Mouse (Mus musculus): ENCODE measurements around the gene Trim47. TPM values are rescaled to one million over a fixed set of nuclear protein-coding genes. Genes with fewer than 3 reads are reported as not detected.
A peak's percentile ranks its signal among the peaks of the same experiment; 100 is the strongest.
"Not testable (repeated sequence)": the region's sequence is repeated elsewhere in the genome, so short reads cannot be mapped to it uniquely, and the experiment has no call there.

Trim47 gene
- total RNA-seq, 2 experiments from 2014 or later, result 2.3 to 12.2 TPM

DNA sequence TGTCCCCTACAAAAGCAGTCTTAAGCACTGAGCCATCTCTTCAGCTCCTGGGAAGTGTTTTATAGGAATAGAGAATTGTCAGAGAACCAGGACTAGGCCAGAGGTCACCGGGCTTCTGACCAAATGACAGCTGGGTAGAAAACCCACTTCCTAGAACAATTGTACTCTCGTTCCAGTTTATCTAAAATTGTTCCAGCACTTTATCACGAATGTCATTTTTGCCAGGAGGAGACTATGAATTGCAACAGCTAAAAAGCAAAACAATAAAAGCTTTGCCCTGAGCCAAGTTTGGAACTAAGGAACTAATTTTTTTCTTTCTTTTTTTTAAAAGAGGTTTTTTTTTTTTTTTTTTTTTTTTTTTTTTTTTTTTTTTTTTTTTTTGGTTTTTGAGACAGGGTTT, 31.4 kb downstream of the Trim47 start:
- no peak for ATAC-seq (replicated peaks; ENCODE audit: low FRiP score, low TSS enrichment, poor library complexity, severe bottlenecking)

GRCm38 (mm10) chr11:116093771-116094565, 33.0 kb downstream of the Trim47 start:
- 0 out of 2 replicates have a peak, but pooled peaks have one; percentile 34 for ATAC-seq (replicated peaks; ENCODE audit: low FRiP score, low TSS enrichment, poor library complexity, severe bottlenecking)

GRCm38 (mm10) chr11:116092959-116093358, 34.1 kb downstream of the Trim47 start:
- not testable (repeated sequence) for ATAC-seq (replicated peaks; ENCODE audit: low FRiP score, low TSS enrichment, poor library complexity, severe bottlenecking)

GRCm38 (mm10) chr11:116091591-116091990, 35.4 kb downstream of the Trim47 start:
- ATAC-seq (replicated peaks; ENCODE audit: low FRiP score, low TSS enrichment, poor library complexity, severe bottlenecking), result no peak

GRCm38 (mm10) chr11:116089545-116089944, 37.5 kb downstream of the Trim47 start:
- ATAC-seq (replicated peaks; ENCODE audit: low FRiP score, low TSS enrichment, poor library complexity, severe bottlenecking), result no peak

- peak; percentile 39; the same call in 1 of the 2 replicates for ATAC-seq (replicated peaks; ENCODE audit: low FRiP score, low TSS enrichment, poor library complexity, severe bottlenecking)
Measured at GRCm38 (mm10) chr11:116088741-116089394, 38.1 kb downstream of the Trim47 start.

DNA sequence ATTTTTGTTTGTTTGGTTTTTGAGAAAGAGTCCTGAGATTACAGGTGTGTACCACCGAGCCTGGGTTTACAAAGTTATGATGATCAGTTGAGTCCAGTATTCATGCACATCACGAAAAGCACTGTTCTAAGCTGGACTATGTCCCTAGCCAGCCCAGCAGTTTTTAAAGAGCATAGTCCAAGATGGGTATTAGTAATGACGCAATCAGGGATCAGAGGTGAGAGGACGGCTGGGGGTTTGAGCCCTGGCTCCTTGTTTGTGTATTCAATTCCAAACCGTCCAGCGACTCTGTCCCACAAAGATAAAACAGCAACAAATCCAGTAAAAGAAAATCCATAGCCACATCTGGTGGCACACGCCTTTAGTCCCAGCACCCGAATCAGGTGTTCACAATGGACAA, 38.8 kb downstream of the Trim47 start:
- ATAC-seq (replicated peaks; ENCODE audit: low FRiP score, low TSS enrichment, poor library complexity, severe bottlenecking), result no peak

- ATAC-seq (replicated peaks; ENCODE audit: low FRiP score, low TSS enrichment, poor library complexity, severe bottlenecking), result peak; percentile 63
Measured at GRCm38 (mm10) chr11:116087194-116088130, 39.5 kb downstream of the Trim47 start.

GRCm38 (mm10) chr11:116086258-116087193, 40.5 kb downstream of the Trim47 start, which contains the start of gene Wbp2:
Wbp2 (minus strand) TSS chr11:116086995.
- ATAC-seq (replicated peaks; ENCODE audit: low FRiP score, low TSS enrichment, poor library complexity, severe bottlenecking), result peak; percentile 93

- peak; percentile 17; the same call in 1 of the 2 replicates for ATAC-seq (replicated peaks; ENCODE audit: low FRiP score, low TSS enrichment, poor library complexity, severe bottlenecking)
Measured at GRCm38 (mm10) chr11:116084166-116084565, 42.8 kb downstream of the Trim47 start.

GRCm38 (mm10) chr11:116083096-116083672, 43.8 kb downstream of the Trim47 start:
- no peak for ATAC-seq (replicated peaks; ENCODE audit: low FRiP score, low TSS enrichment, poor library complexity, severe bottlenecking)

GRCm38 (mm10) chr11:116081081-116081480, 45.9 kb downstream of the Trim47 start:
- ATAC-seq (replicated peaks; ENCODE audit: low FRiP score, low TSS enrichment, poor library complexity, severe bottlenecking), result no peak

- ATAC-seq (replicated peaks; ENCODE audit: low FRiP score, low TSS enrichment, poor library complexity, severe bottlenecking), result no peak
Measured at GRCm38 (mm10) chr11:116079511-116079910, 47.5 kb downstream of the Trim47 start.

DNA sequence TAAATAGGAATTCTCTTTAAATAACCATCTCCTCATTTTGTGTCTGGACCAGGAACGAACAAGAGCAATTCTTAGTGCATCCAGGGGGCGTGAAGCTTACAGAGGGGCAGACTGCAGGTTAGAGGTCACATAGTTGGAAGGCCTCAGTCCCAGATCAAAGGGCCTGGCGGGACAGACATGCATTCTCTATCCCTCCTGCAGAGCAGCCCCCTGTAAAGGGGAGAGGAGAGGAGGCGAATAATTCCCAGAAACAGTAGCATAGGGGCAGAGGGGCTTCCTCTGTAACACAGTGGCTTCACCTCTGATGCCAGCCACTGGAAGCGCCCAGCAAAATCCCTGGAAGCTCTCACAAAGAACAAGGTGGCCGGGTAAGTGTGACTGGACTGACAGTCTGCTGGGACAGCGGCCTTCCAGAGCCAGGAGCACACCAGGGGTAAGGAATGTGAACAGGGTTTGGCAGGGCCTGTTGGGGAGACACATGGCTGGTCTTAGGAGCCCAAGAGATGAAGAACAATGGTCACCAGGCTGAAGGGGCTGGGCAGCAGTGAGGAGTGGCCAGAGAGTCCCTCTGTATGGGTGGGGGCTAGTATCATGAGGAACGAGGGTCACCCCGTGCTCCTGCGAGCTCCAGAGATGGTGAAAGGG, 48.2 kb downstream of the Trim47 start:
- no peak for ATAC-seq (replicated peaks; ENCODE audit: low FRiP score, low TSS enrichment, poor library complexity, severe bottlenecking)

DNA sequence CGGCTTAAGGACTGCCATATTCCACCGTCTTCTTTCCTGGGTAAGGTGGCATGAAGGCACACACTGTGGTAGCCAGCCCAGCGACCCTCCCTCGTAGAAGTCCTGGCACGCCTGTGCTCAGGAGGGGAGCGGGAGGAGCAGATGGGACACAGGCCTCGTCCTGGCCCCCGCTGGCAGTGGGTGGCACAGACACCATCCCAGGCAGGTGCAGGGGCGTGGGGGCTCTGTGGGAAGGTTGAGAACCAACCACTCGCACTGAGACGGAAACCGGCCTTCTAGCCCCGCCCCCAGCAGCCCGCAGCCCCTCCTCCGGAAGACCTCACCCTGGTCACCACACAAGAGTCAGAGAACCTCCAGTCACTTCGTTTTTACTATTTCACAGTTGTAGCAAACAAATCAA, 48.8 kb downstream of the Trim47 start:
- ATAC-seq (replicated peaks; ENCODE audit: low FRiP score, low TSS enrichment, poor library complexity, severe bottlenecking), result peak; percentile 1; the same call in 1 of the 2 replicates

- peak; percentile 46 for ATAC-seq (replicated peaks; ENCODE audit: low FRiP score, low TSS enrichment, poor library complexity, severe bottlenecking)
Measured at GRCm38 (mm10) chr11:116077446-116078204, 49.4 kb downstream of the Trim47 start, which contains the start of gene Unc13d. Unc13d (minus strand) TSS chr11:116077961.

- peak; percentile 41 for ATAC-seq (replicated peaks; ENCODE audit: low FRiP score, low TSS enrichment, poor library complexity, severe bottlenecking)
Measured at GRCm38 (mm10) chr11:116076836-116077235, 50.2 kb downstream of the Trim47 start.

Measured in megakaryocyte-erythroid progenitor cell, adult 5-6 weeks (primary cell).